Mouse (Mus musculus) bone marrow, adult 2 months (tissue): ENCODE results near the gene Coq6.

ENCODE experiments used
- CTCF ChIP-seq: fragments of 200-500 bp; IDR thresholded peaks from 2 replicates; pipeline ENCODE4 v1.5.1; 2011; ENCODE audit warnings: low read length, control low read depth; ENCODE audit not compliant: control insufficient read depth, insufficient read depth
- POLR2A ChIP-seq: fragments of 200-500 bp; IDR thresholded peaks from 2 replicates; pipeline ENCODE4 v1.6.1; 2011; ENCODE audit warnings: low read depth, mild to moderate bottlenecking, control low read depth, low read length, borderline replicate concordance; ENCODE audit not compliant: control insufficient read depth

- no peak for TF ChIP-seq CTCF
- no peak for TF ChIP-seq POLR2A
Measured at GRCm38 (mm10) chr12:84399135-84399534, 37.7 kb downstream of the Coq6 start.
